In the genomic region with DNA sequence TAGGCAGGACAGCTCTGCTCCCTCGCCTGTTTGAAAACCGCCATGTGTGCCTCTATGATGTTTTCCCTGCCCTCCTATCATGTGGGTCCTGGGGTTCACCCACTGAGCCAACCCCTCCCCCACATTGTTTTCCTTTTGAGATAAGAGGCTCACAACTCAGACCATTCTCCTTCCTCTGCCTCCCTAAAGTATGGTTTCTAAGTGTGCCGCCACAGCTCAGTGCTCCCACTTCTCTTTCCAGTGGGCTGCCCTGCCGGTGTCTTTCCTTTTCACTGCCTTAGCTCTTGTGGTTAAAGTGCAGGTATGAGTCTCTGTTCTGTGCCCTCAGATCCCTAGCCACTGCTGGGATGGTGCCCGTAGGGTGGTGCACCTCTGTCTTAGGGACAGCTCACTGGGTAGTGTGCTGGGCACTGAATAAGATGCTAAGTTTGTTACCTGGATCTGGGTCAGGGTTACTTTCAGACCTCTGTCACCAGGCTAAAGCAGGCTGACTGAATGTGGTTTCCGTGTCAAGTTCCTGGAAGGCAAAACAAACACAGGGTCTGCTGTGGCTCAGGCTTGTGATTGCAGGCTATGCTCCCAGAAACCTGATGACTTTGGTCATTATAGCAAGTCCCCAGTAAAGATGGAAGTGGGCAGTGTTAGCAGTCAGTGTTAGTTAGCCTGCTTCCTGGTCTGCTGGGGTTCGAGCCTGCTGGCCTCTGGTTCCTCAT, we compare ENCODE assay signal across 11 mouse cellular contexts. TPM values are rescaled to one million over a fixed set of nuclear protein-coding genes. Genes with fewer than 3 reads are reported as not detected.
A peak's percentile ranks its signal among the peaks of the same experiment; 100 is the strongest.
DNase-seq lines count a peak whose midpoint lies in the region; ATAC-seq lines count a peak whose summit lies in the region.
"Had no signal": no experiment of that assay in that cellular context is flagged by ENCODE, and none has a peak within 500 bp of the region (broad histone marks: within the 10 kb centered on the region; RNA-seq: fewer than 3 reads in every experiment).

No protein-coding gene starts in this region.

- no peaks in the 10 kb centered on the region for H3K27me3 ChIP-seq in heart, embryonic 11.5 days (ENCODE audit: control insufficient read depth, insufficient read depth, low read length)
- no peaks in the 10 kb centered on the region for H3K27me3 ChIP-seq in midbrain, embryonic 13.5 days
- H3K27me3 ChIP-seq in midbrain, embryonic 16.5 days (ENCODE audit: control insufficient read depth, insufficient read depth, low read depth, low read length), result no peaks in the 10 kb centered on the region
- H3K27me3 ChIP-seq: hindbrain, embryonic 12.5 days; neural tube, embryonic 15.5 days had no signal

- H3K4me1 ChIP-seq in heart, embryonic 11.5 days (ENCODE audit: control insufficient read depth, insufficient read depth, low read length), result peaks cover 45% of the 10 kb centered on the region
- H3K4me1 ChIP-seq in midbrain, embryonic 13.5 days (replicated peaks), result peaks cover 45% of the 10 kb centered on the region
- H3K4me1 ChIP-seq in midbrain, embryonic 16.5 days (ENCODE audit: control insufficient read depth, insufficient read depth, low read length), result peaks cover 32% of the 10 kb centered on the region

- DNase-seq in heart, adult 8-10 months (ENCODE audit: low spot score), result no peak
- DNase-seq in layer of hippocampus, postnatal 14 days (ENCODE audit: low spot score in 2 of 2), result no peak
- no peak for DNase-seq in cerebellum, adult 11 months
- DNase-seq: embryo, embryonic 11 days had no signal

- no peak overlapping the region for H3K4me3 ChIP-seq in heart, embryonic 11.5 days (ENCODE audit: low read depth, low read length)
- no peak overlapping the region for H3K4me3 ChIP-seq in midbrain, embryonic 13.5 days (replicated peaks)
- H3K4me3 ChIP-seq in midbrain, embryonic 16.5 days (ENCODE audit: low read depth, low read length), result no peak overlapping the region
- H3K4me3 ChIP-seq: hindbrain, embryonic 12.5 days; neural tube, embryonic 15.5 days had no signal

- H3K9ac ChIP-seq in heart, embryonic 11.5 days (ENCODE audit: low read depth, low read length), result no peak overlapping the region
- H3K9ac ChIP-seq in midbrain, embryonic 13.5 days (replicated peaks), result 0 out of 2 replicates have a peak overlapping the region, but pooled peaks have one; percentile 16
- no peak overlapping the region for H3K9ac ChIP-seq in midbrain, embryonic 16.5 days (ENCODE audit: low read depth, low read length)
- H3K9ac ChIP-seq: hindbrain, embryonic 12.5 days; neural tube, embryonic 15.5 days had no signal

- WGBS in heart, embryonic 11.5 days (ENCODE audit: insufficient replicate concordance), result 37% methylated on average over 7 of the region's 7 CpGs
- WGBS in midbrain, embryonic 13.5 days, result 74% methylated on average over 7 of the region's 7 CpGs
- WGBS in midbrain, embryonic 16.5 days, result 69% methylated on average over 7 of the region's 7 CpGs

- peaks cover 10% of the 10 kb centered on the region for H3K36me3 ChIP-seq in heart, embryonic 11.5 days (ENCODE audit: control insufficient read depth, insufficient read depth, low read length)
- peaks cover 37% of the 10 kb centered on the region for H3K36me3 ChIP-seq in midbrain, embryonic 13.5 days
- H3K36me3 ChIP-seq in midbrain, embryonic 16.5 days (ENCODE audit: control insufficient read depth, insufficient read depth, low read length), result peaks cover 22% of the 10 kb centered on the region

- no peaks in the 10 kb centered on the region for H3K9me3 ChIP-seq in heart, embryonic 11.5 days (replicated peaks; ENCODE audit: control insufficient read depth, low read length)
- no peaks in the 10 kb centered on the region for H3K9me3 ChIP-seq in midbrain, embryonic 13.5 days
- H3K9me3 ChIP-seq in midbrain, embryonic 16.5 days (replicated peaks; ENCODE audit: control insufficient read depth, low read length, poor library complexity, severe bottlenecking), result no peaks in the 10 kb centered on the region
- H3K9me3 ChIP-seq: hindbrain, embryonic 12.5 days; neural tube, embryonic 15.5 days had no signal

- H3K27ac ChIP-seq in heart, embryonic 11.5 days (ENCODE audit: low read depth, low read length), result peak overlapping the region; percentile 30; the same call in 1 of the 2 replicates
- no peak overlapping the region; the same call in 1 of the 2 replicates for H3K27ac ChIP-seq in midbrain, embryonic 13.5 days
- no peak overlapping the region for H3K27ac ChIP-seq in midbrain, embryonic 16.5 days (ENCODE audit: low read length)
- H3K27ac ChIP-seq: hindbrain, embryonic 12.5 days; neural tube, embryonic 15.5 days had no signal

- H3K4me2 ChIP-seq in heart, embryonic 11.5 days, result peak overlapping the region; percentile 1; the same call in 1 of the 2 replicates
- H3K4me2 ChIP-seq in midbrain, embryonic 13.5 days (replicated peaks), result no peak overlapping the region
- H3K4me2 ChIP-seq in midbrain, embryonic 16.5 days (ENCODE audit: low read length), result no peak overlapping the region
- H3K4me2 ChIP-seq: hindbrain, embryonic 12.5 days; neural tube, embryonic 15.5 days had no signal

- no peak for ATAC-seq in heart, embryonic 11.5 days (replicated peaks; ENCODE audit: insufficient number of reproducible peaks, low FRiP score, low TSS enrichment)
- no peak for ATAC-seq in midbrain, embryonic 13.5 days
- no peak for ATAC-seq in midbrain, embryonic 16.5 days
- peak; percentile 40 to 46 for ATAC-seq in hematopoietic stem cell, adult 5-6 weeks (replicated peaks in 1 of 2; ENCODE audit: insufficient read depth in 1 of 2, low FRiP score in 2 of 2, low TSS enrichment in 1 of 2, low read depth in 1 of 2, poor library complexity in 2 of 2, severe bottlenecking in 2 of 2)
- peak; percentile 27; the same call in 1 of the 2 replicates for ATAC-seq in neutrophil, adult 5-6 weeks (ENCODE audit: extremely low read depth, insufficient number of reproducible peaks, low FRiP score, poor library complexity, severe bottlenecking)

RNA-seq across cellular contexts. Expression of gene Psap, which starts 12.8 kb away (rescaled TPM):
- 68.5 and 78.1 TPM in 2 replicates for polyA plus RNA-seq in heart, embryonic 11.5 days (2014; fragmentation: Nextera tagmentation; extraction: Ambion mirVana)
- 1,000 to 10,000 TPM; 1,268 to 1,360 (median 1,315) TPM for total RNA-seq in heart, adult 8-10 months (2022)
- 126 and 154 TPM in 2 replicates for polyA plus RNA-seq in midbrain, embryonic 13.5 days (2015; fragmentation: Nextera tagmentation; extraction: Ambion mirVana)
- 204 and 235 TPM in 2 replicates for polyA plus RNA-seq in midbrain, embryonic 16.5 days (2015; fragmentation: Nextera tagmentation; extraction: Ambion mirVana)
- total RNA-seq in hematopoietic stem cell, adult 5-6 weeks (2017), result 223 and 263 TPM in 2 replicates
- 675 and 698 TPM in 2 replicates for total RNA-seq in neutrophil, adult 5-6 weeks (2017)
- total RNA-seq in layer of hippocampus, postnatal 14 days (2021), result 1,000 to 10,000 TPM; 1,391 to 1,455 TPM

RNA-seq across cellular contexts. Expression of gene Vsir, which starts 56.5 kb away (rescaled TPM):
- polyA plus RNA-seq in heart, embryonic 11.5 days (2014; fragmentation: Nextera tagmentation; extraction: Ambion mirVana), result 1.2 and 1.9 TPM in 2 replicates
- 10 to 100 TPM; 11.2 to 19.9 (median 15.0) TPM for total RNA-seq in heart, adult 8-10 months (2022)
- polyA plus RNA-seq in midbrain, embryonic 13.5 days (2015; fragmentation: Nextera tagmentation; extraction: Ambion mirVana), result 1.6 and 1.7 TPM in 2 replicates
- polyA plus RNA-seq in midbrain, embryonic 16.5 days (2015; fragmentation: Nextera tagmentation; extraction: Ambion mirVana), result 1.5 and 1.8 TPM in 2 replicates
- 50.2 and 83.1 TPM in 2 replicates for total RNA-seq in hematopoietic stem cell, adult 5-6 weeks (2017)
- 440 and 506 TPM in 2 replicates for total RNA-seq in neutrophil, adult 5-6 weeks (2017)
- total RNA-seq in layer of hippocampus, postnatal 14 days (2021), result 10 to 100 TPM; 23.8 to 24.6 TPM

Comparison
In these comparisons a context has a peak if more than half of its experiments do, and no peak if none do; other contexts are left out.
1. ATAC-seq: peak in hematopoietic stem cell, adult 5-6 weeks (2 of 2) and neutrophil, adult 5-6 weeks (single experiment); none in heart, embryonic 11.5 days (single experiment), midbrain, embryonic 13.5 days (single experiment) and midbrain, embryonic 16.5 days (single experiment).